Mouse (Mus musculus) ES-E14 (cell line): Measurements from ENCODE around the gene Tmem164. TPM values are rescaled to one million over a fixed set of nuclear protein-coding genes. Genes with fewer than 3 reads are reported as not detected.

Source experiments
- DNase-seq: peaks from one replicate; pipeline ENCODE4 v3.0.0-alpha.2; 2013; ENCODE audit warnings: low read depth, low spot score
- H3K27ac ChIP-seq: 2 replicates; pipeline ENCODE4 v1.5.1; 2012; ENCODE audit warnings: low read depth, mild to moderate bottlenecking, low read length, moderate library complexity, mixed read lengths; ENCODE audit not compliant: poor library complexity, insufficient read depth, severe bottlenecking
- H3K36me3 ChIP-seq: 2 replicates; pipeline ENCODE4 v1.6.1; 2012; ENCODE audit warnings: mild to moderate bottlenecking, low read length, moderate library complexity, mixed read lengths; ENCODE audit not compliant: control insufficient read depth, poor library complexity, insufficient read depth, severe bottlenecking
- H3K4me1 ChIP-seq, 2 experiments: fragments of 150-350 bp in 1 of 2; sonication (generic) in 1 of 2; 2 replicates each; pipeline ENCODE4 v1.6.1; 2012; ENCODE audit warnings: low read length in 2 of 2, mild to moderate bottlenecking in 1 of 2, mixed read lengths in 1 of 2; ENCODE audit not compliant: control insufficient read depth in 2 of 2, insufficient read depth in 2 of 2, poor library complexity in 1 of 2
- H3K4me3 ChIP-seq, 2 experiments: fragments of 150-350 bp in 1 of 2; sonication (generic) in 1 of 2; 2 replicates each; pipeline ENCODE4 v1.5.1; 2012; ENCODE audit warnings: low read length in 2 of 2, low read depth in 1 of 2, mild to moderate bottlenecking in 1 of 2, mixed read lengths in 1 of 2; ENCODE audit not compliant: insufficient read depth in 1 of 2, poor library complexity in 1 of 2, severe bottlenecking in 1 of 2
- H3K9ac ChIP-seq: 2 replicates; pipeline ENCODE4 v1.6.1; 2012; ENCODE audit warnings: low read depth, mild to moderate bottlenecking, low read length, mixed read lengths; ENCODE audit not compliant: poor library complexity, insufficient read depth, severe bottlenecking
- H3K9me3 ChIP-seq: fragments of 150-350 bp; sonication (generic); 2 replicates; pipeline ENCODE4 v1.6.1; 2012; ENCODE audit warnings: low read depth, mild to moderate bottlenecking, low read length; ENCODE audit not compliant: control insufficient read depth, insufficient read depth
- CHD2 ChIP-seq: IDR thresholded peaks from 2 replicates; pipeline ENCODE4 v1.6.1; 2014; ENCODE audit warnings: mild to moderate bottlenecking, low read depth, low read length, inconsistent platforms
- HCFC1 ChIP-seq: IDR thresholded peaks from 2 replicates; pipeline ENCODE4 v1.6.1; 2012; ENCODE audit warnings: low read length, inconsistent platforms, borderline replicate concordance; ENCODE audit not compliant: insufficient read depth
- MAFK ChIP-seq: IDR thresholded peaks from 2 replicates; pipeline ENCODE4 v1.6.1; 2014; ENCODE audit warnings: mild to moderate bottlenecking, low read depth, low read length, inconsistent platforms; ENCODE audit not compliant: insufficient read depth
- ZC3H11A ChIP-seq: IDR thresholded peaks from 2 replicates; pipeline ENCODE4 v1.6.1; 2012; ENCODE audit warnings: low read depth, mild to moderate bottlenecking, inconsistent platforms, low read length, borderline replicate concordance
- ZNF384 ChIP-seq: IDR thresholded peaks from 2 replicates; pipeline ENCODE4 v1.6.1; 2012; ENCODE audit warnings: low read depth, low read length, inconsistent platforms
- in situ Hi-C, 2 experiments: fragments of 600-800 bp; cut with MboI; formaldehyde crosslinking; loops; one replicate each; pipeline ENCODE4 v1.15.1; 2025; ENCODE audit warnings: low sequenced_read_pairs in 2 of 2, inconsistent platforms in 1 of 2; ENCODE audit not compliant: unreplicated experiment in 2 of 2
- total RNA-seq: library from RNA; depleted of rRNA; stranded (reverse); fragments of 300-350 nt; gene quantifications from 2 replicates; pipeline ENCODE4 v1.2.3, GENCODE M21; 2012

Gene Tmem164
- total RNA-seq, 1 experiment: 15.3 TPM

GRCm38 (mm10) chrX:142682990-142683389 is 1.8 kb downstream of the Tmem164 start:
- Histone ChIP-seq H3K4me1 (peaks cover 0 to 7% of the 10 kb centered on the region in 2 experiments; a peak in 2 of 4 replicates), H3K27ac (no peak overlapping the region), H3K36me3 (peaks cover 2% of the 10 kb centered on the region; the same call in 1 of the 2 replicates), H3K9ac (no peak overlapping the region), H3K9me3 (no peaks in the 10 kb centered on the region), H3K4me3 (peak overlapping the region in 1 of 2 experiments; percentile 94; a peak in 1 of 4 replicates)
- DNase-seq: no peak
- no peak for TF ChIP-seq ZNF384
- no peak for TF ChIP-seq ZC3H11A
- no peak for TF ChIP-seq HCFC1
- no peak for TF ChIP-seq MAFK
- no peak for TF ChIP-seq CHD2
- in situ Hi-C loops: no loop called here

GRCm38 (mm10) chrX:142684674-142685073 is 3.5 kb downstream of the Tmem164 start:
- H3K4me3 ChIP-seq: no peak overlapping the region
- no peak for TF ChIP-seq ZC3H11A
- TF ChIP-seq HCFC1: no peak
- TF ChIP-seq CHD2: no peak
- TF ChIP-seq ZNF384: no peak
- TF ChIP-seq MAFK: no peak
- H3K27ac ChIP-seq: no peak overlapping the region
- H3K4me1 ChIP-seq: peaks cover 0 to 7% of the 10 kb centered on the region in 2 experiments; a peak in 2 of 4 replicates
- no peak overlapping the region for H3K9ac ChIP-seq
- peaks cover 2% of the 10 kb centered on the region; the same call in 1 of the 2 replicates for H3K36me3 ChIP-seq
- in situ Hi-C loops: no loop called here
- no peak for DNase-seq
- no peaks in the 10 kb centered on the region for H3K9me3 ChIP-seq

DNA sequence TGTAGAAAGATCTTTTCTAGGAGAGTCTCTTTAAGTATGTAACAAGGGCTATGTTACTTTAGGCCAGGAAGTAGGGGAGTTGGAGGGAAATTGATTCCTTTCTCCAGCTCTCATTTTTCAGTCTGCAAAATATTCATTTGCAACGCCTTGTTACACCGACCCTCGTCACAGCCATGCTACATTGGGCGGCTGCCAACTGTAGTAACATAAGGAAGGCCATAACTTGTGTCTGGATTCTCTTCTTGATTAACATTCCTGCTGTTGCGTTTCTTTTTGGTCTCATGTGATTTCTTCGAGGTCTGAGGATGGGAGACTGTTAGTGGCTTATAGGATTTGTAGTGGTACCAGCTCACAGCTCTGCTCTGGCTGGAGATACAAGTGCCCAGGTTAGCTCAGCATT is 4.5 kb downstream of the Tmem164 start:
- peaks cover 0 to 7% of the 10 kb centered on the region in 2 experiments; a peak in 2 of 4 replicates for H3K4me1 ChIP-seq
- no peak overlapping the region for H3K9ac ChIP-seq
- H3K4me3 ChIP-seq: no peak overlapping the region
- in situ Hi-C loops: no loop called here
- no peak for DNase-seq
- TF ChIP-seq CHD2 (no peak), ZNF384 (no peak), HCFC1 (no peak), ZC3H11A (no peak), MAFK (no peak)
- no peak overlapping the region for H3K27ac ChIP-seq
- H3K9me3 ChIP-seq: no peaks in the 10 kb centered on the region
- H3K36me3 ChIP-seq: peaks cover 2% of the 10 kb centered on the region; the same call in 1 of the 2 replicates

GRCm38 (mm10) chrX:142688509-142688908 is 7.3 kb downstream of the Tmem164 start:
- no peaks in the 10 kb centered on the region for H3K36me3 ChIP-seq
- no peak overlapping the region for H3K4me3 ChIP-seq
- TF ChIP-seq CHD2 (no peak), ZC3H11A (no peak), MAFK (no peak), HCFC1 (no peak), ZNF384 (no peak)
- no peaks in the 10 kb centered on the region for H3K9me3 ChIP-seq
- in situ Hi-C loops: no loop called here
- H3K9ac ChIP-seq: no peak overlapping the region
- no peaks in the 10 kb centered on the region; a peak in 1 of 4 replicates for H3K4me1 ChIP-seq
- no peak for DNase-seq
- no peak overlapping the region for H3K27ac ChIP-seq
